Mouse (Mus musculus): ENCODE results near the gene 4921517D22Rik.

DNA sequence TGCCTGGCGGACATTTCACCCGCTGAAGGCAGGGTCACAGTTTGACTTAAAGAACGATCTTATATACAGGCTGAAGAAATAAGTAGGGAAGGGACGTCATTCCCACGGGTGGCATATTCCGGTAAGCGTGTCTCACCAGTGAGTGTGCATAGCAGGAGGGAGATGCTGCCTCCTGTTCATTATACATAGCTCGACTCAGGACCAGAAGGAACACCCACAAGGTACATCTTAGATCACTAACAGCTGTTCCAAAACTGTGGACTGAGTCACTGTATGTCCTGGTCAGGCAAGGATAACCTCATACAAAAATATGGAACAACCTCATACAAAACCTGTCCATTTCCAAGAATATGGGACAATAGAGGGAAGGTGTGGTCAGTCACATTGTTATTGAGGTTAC is 5.2 kb upstream of the 4921517D22Rik start:
- TF ChIP-seq CTCF (IDR thresholded peaks at IDR 0.05; ENCODE audit: borderline replicate concordance, insufficient read depth, low read depth, low read length) (no peak), POLR2A (IDR thresholded peaks at IDR 0.05; ENCODE audit: borderline replicate concordance, insufficient read depth, low read length) (no peak)

Data from cerebellum, adult 2 months (tissue).